Mouse (Mus musculus) hindbrain, embryonic 14.5 days (tissue): ENCODE data around the gene Bche. TPM values are rescaled to one million over a fixed set of nuclear protein-coding genes. Genes with fewer than 3 reads are reported as not detected.

Experiments used
- ATAC-seq: fragments of 200-750 bp; cut with Nextera tagmentation; 2 replicates; pipeline ENCODE4 v1.8.0; 2017; ENCODE audit warnings: moderate number of reproducible peaks, mild to moderate bottlenecking, moderate TSS enrichment, moderate library complexity; ENCODE audit not compliant: low FRiP score
- DNase-seq: peaks from one replicate; pipeline ENCODE4 v3.0.0-alpha.2; 2015; ENCODE audit warnings: low spot score
- H3K27ac ChIP-seq: fragments of 300-500 bp; sonication (generic); 2 replicates; pipeline ENCODE4 v1.5.1; 2014; ENCODE audit warnings: mild to moderate bottlenecking, moderate library complexity
- H3K27me3 ChIP-seq: fragments of 300-500 bp; sonication (generic); 2 replicates; pipeline ENCODE4 v1.6.1; 2014; ENCODE audit warnings: mild to moderate bottlenecking, low read length, mixed read lengths; ENCODE audit not compliant: control insufficient read depth, insufficient read depth
- H3K36me3 ChIP-seq: fragments of 300-500 bp; sonication (generic); replicated peaks from 2 replicates; pipeline ENCODE4 v1.6.1; 2014; ENCODE audit not compliant: control insufficient read depth, insufficient read depth
- H3K4me1 ChIP-seq: fragments of 300-500 bp; sonication (generic); replicated peaks from 2 replicates; pipeline ENCODE4 v1.6.1; 2014; ENCODE audit warnings: antibody characterized with exemption, low read length, mixed read lengths; ENCODE audit not compliant: control insufficient read depth, insufficient read depth
- H3K4me2 ChIP-seq: fragments of 300-500 bp; sonication (generic); replicated peaks from 2 replicates; pipeline ENCODE4 v1.6.1; 2014; ENCODE audit warnings: mild to moderate bottlenecking, moderate library complexity
- H3K4me3 ChIP-seq: fragments of 300-500 bp; sonication (generic); replicated peaks from 2 replicates; pipeline ENCODE4 v1.5.1; 2014; ENCODE audit warnings: mild to moderate bottlenecking, low read length
- H3K9ac ChIP-seq: fragments of 300-500 bp; sonication (generic); 2 replicates; pipeline ENCODE4 v1.6.1; 2014
- H3K9me3 ChIP-seq: fragments of 300-500 bp; sonication (generic); 2 replicates; pipeline ENCODE4 v1.6.1; 2016; ENCODE audit warnings: low read length; ENCODE audit not compliant: control insufficient read depth
- WGBS: fragments of 180-500 bp; shearing (Covaris S2); extraction: QIAGEN DNeasy Blood & Tissue Kit; methylation state at CpG from one replicate; pipeline ENCODE4 v1.1.7; 2014; 5-methylcytosine and 5-hydroxymethylcytosine counted together
- polyA plus RNA-seq: library from polyadenylated mRNA; unstranded; fragments of >200 nt; fragmentation: Nextera tagmentation; extraction: Ambion mirVana; gene quantifications from 2 replicates; pipeline ENCODE4 v1.2.1, GENCODE M21; 2014

Gene Bche
- polyA plus RNA-seq: 3.9 and 4.3 TPM in 2 replicates

- Histone ChIP-seq H3K4me2 (peak within 1 kb of the TSS; percentile 71), H3K4me3 (peak within 1 kb of the TSS; percentile 32), H3K9ac (peak within 1 kb of the TSS; percentile 57), H3K9me3 (no peaks in the 10 kb centered on the region), H3K27ac (no peak within 1 kb of the TSS), H3K36me3 (no peaks in the 10 kb centered on the region), H3K27me3 (no peaks in the 10 kb centered on the region), H3K4me1 (0 out of 2 replicates have a peak, but pooled peaks cover 4% of the 10 kb centered on the region)
- no peak for ATAC-seq
- DNase-seq: no peak
- WGBS: 16% methylated on average over 10 of the region's 10 CpGs
Observed at GRCm38 (mm10) chr3:73708410-73708714, at the start of gene Bche. Gene Bche (minus strand): TSS chr3:73708415.

GRCm38 (mm10) chr3:73741998-73742397 is 33.8 kb upstream of the Bche start:
- H3K9me3 ChIP-seq: no peaks in the 10 kb centered on the region
- no peak overlapping the region for H3K4me3 ChIP-seq
- H3K27ac ChIP-seq: no peak overlapping the region
- DNase-seq (no peak), ATAC-seq (no peak)
- H3K4me1 ChIP-seq: no peaks in the 10 kb centered on the region
- H3K27me3 ChIP-seq: no peaks in the 10 kb centered on the region
- no peak overlapping the region for H3K9ac ChIP-seq
- no peaks in the 10 kb centered on the region for H3K36me3 ChIP-seq
- no peak overlapping the region for H3K4me2 ChIP-seq

- Histone ChIP-seq H3K4me3 (no peak overlapping the region), H3K36me3 (no peaks in the 10 kb centered on the region), H3K9me3 (no peaks in the 10 kb centered on the region), H3K9ac (no peak overlapping the region), H3K4me1 (no peaks in the 10 kb centered on the region), H3K4me2 (no peak overlapping the region), H3K27ac (no peak overlapping the region), H3K27me3 (no peaks in the 10 kb centered on the region)
- ATAC-seq (no peak), DNase-seq (peak; percentile 83)
- 48% methylated on average over 2 of the region's 2 CpGs for WGBS
Observed at GRCm38 (mm10) chr3:73731677-73732076, 23.5 kb upstream of the Bche start.

GRCm38 (mm10) chr3:73729511-73729910 is 21.3 kb upstream of the Bche start:
- Histone ChIP-seq H3K9ac (no peak overlapping the region), H3K27me3 (no peaks in the 10 kb centered on the region), H3K4me3 (no peak overlapping the region), H3K9me3 (no peaks in the 10 kb centered on the region), H3K27ac (no peak overlapping the region), H3K36me3 (no peaks in the 10 kb centered on the region), H3K4me2 (no peak overlapping the region), H3K4me1 (no peaks in the 10 kb centered on the region)
- no peak for ATAC-seq
- no peak for DNase-seq
- WGBS: 53% methylated on average over 5 of the region's 5 CpGs

GRCm38 (mm10) chr3:73725711-73726110 is 17.5 kb upstream of the Bche start:
- H3K9me3 ChIP-seq: no peaks in the 10 kb centered on the region
- no peaks in the 10 kb centered on the region for H3K36me3 ChIP-seq
- H3K4me3 ChIP-seq: no peak overlapping the region
- H3K4me1 ChIP-seq: no peaks in the 10 kb centered on the region
- no peak for DNase-seq
- H3K4me2 ChIP-seq: no peak overlapping the region
- no peaks in the 10 kb centered on the region for H3K27me3 ChIP-seq
- no peak overlapping the region for H3K9ac ChIP-seq
- no peak overlapping the region for H3K27ac ChIP-seq
- no peak for ATAC-seq

GRCm38 (mm10) chr3:73724869-73725268 is 16.7 kb upstream of the Bche start:
- 89% methylated on average over 1 of the region's 1 CpGs for WGBS
- no peak overlapping the region for H3K4me3 ChIP-seq
- ATAC-seq: no peak
- H3K4me1 ChIP-seq: no peaks in the 10 kb centered on the region
- no peaks in the 10 kb centered on the region for H3K36me3 ChIP-seq
- no peaks in the 10 kb centered on the region for H3K27me3 ChIP-seq
- no peak overlapping the region for H3K9ac ChIP-seq
- no peak for DNase-seq
- no peak overlapping the region for H3K27ac ChIP-seq
- no peak overlapping the region for H3K4me2 ChIP-seq
- no peaks in the 10 kb centered on the region for H3K9me3 ChIP-seq

GRCm38 (mm10) chr3:73717610-73718284 is 9.5 kb upstream of the Bche start:
- ATAC-seq (no peak), DNase-seq (no peak)
- Histone ChIP-seq H3K9ac (no peak overlapping the region), H3K36me3 (no peaks in the 10 kb centered on the region), H3K4me3 (no peak overlapping the region), H3K4me1 (no peaks in the 10 kb centered on the region), H3K4me2 (no peak overlapping the region), H3K27me3 (no peaks in the 10 kb centered on the region), H3K9me3 (no peaks in the 10 kb centered on the region), H3K27ac (no peak overlapping the region)
- 100% methylated on average over 1 of the region's 1 CpGs for WGBS

GRCm38 (mm10) chr3:73709871-73710270 is 1.7 kb upstream of the Bche start:
- ATAC-seq (no peak), DNase-seq (no peak)
- Histone ChIP-seq H3K9ac (no peak overlapping the region), H3K27me3 (no peaks in the 10 kb centered on the region), H3K9me3 (no peaks in the 10 kb centered on the region), H3K4me1 (0 out of 2 replicates have a peak, but pooled peaks cover 4% of the 10 kb centered on the region), H3K36me3 (no peaks in the 10 kb centered on the region), H3K4me3 (no peak overlapping the region), H3K4me2 (no peak overlapping the region), H3K27ac (no peak overlapping the region)
- 79% methylated on average over 8 of the region's 8 CpGs for WGBS

GRCm38 (mm10) chr3:73707461-73708409 is 480 bp downstream of the Bche start:
- WGBS: 19% methylated on average over 20 of the region's 20 CpGs
- Histone ChIP-seq H3K4me1 (0 out of 2 replicates have a peak, but pooled peaks cover 4% of the 10 kb centered on the region), H3K9ac (peak overlapping the region; percentile 57), H3K9me3 (no peaks in the 10 kb centered on the region), H3K27me3 (no peaks in the 10 kb centered on the region), H3K36me3 (no peaks in the 10 kb centered on the region), H3K27ac (no peak overlapping the region), H3K4me2 (peak overlapping the region; percentile 71), H3K4me3 (peak overlapping the region; percentile 32)
- peak; percentile 71 for DNase-seq
- ATAC-seq: peak; percentile 92
